Mouse (Mus musculus) left cerebral cortex, adult 9 months (tissue): ENCODE measurements at regions not wholly inside any gene's neighbourhood (a gene's known extent, or its start where the extent isn't known, plus 50 kb on each side); places are given as distances from the start of the nearest gene placed in this dataset.

ENCODE experiments used
- DNase-seq, 2 experiments: peaks; one replicate each; pipeline ENCODE4 v3.0.0; 2022; ENCODE audit warnings: low spot score in 2 of 2

DNA sequence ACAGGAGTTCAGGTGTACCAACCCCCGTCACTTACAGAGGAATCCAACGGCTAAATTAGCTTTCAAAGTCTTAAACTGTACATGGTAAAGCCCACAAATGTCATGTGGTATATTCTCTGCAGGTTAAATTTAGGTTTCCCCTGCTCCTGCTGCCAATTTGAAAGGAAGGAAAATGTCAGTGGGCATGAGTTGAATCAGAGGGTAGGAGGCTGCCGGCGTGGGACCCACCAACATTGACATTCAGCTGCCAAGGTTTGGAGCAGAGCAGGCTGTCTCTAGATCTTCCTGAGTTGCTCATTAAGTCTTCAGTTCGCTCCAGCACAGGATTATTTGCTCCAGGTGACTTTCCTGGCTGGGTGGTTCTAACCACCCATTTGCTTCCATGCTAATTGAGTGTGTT, 532.1 kb downstream of the Tmem114 start:
- DNase-seq: peak; percentile 13 to 26

DNA sequence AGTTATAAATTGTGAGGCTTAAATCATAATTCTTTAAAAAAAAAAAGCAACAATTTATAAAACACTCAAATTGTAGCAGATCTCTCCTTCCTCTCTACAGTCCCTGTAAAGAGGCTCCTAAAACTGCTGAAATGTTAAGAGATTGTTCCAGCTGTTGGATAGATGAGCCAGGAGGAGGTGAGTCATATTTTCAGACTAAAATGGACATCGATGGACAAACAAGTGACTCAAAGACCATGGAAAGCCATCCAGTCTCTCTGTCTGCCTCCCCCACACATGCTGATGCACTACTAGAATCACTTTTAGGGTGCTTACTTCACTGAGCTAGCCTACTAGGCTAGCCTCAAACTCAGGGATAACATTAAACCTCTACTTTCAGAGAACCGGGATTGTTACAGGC, 561.5 kb downstream of the Tmem114 start:
- DNase-seq: no peak

DNA sequence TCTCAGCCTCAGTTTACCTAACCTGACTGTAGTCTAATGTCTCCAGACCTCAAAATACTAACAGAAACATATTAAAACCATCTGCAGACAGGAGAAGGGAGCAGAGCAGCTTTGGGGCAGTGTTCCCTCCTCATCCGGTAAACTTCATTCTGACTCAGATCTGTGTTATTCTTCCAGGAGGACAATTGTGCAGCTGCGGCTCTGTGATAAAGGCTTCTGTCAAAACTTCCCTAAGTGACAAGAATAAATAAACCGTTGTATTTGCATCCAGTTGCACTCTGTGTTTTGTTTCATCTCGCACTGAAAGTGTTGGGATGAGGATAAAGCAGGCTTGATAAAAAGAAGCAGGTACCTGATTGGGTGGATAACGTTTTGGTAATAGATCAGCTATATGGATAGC, 585.8 kb downstream of the Tmem114 start:
- no peak for DNase-seq

DNA sequence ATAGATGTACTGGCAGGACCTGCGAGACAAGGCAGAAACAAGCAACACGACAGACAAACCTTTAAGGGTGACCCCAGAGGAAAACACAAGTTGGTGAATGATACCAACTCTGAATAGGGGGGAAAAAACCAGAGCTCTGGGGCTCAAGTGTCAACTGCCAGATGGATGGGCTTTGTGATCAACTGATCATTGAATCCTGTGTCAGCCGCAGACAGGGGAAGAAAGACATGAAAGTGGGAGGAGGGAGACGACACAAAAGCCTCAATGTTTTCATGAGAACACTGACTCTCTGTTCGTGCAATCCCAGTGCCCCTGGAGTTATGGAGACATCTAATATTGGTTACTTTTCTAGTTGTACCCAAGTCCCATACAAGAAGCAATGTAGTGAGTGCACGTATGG, 593.8 kb downstream of the Tmem114 start:
- DNase-seq: peak in 1 of 2 experiments; percentile 24

DNA sequence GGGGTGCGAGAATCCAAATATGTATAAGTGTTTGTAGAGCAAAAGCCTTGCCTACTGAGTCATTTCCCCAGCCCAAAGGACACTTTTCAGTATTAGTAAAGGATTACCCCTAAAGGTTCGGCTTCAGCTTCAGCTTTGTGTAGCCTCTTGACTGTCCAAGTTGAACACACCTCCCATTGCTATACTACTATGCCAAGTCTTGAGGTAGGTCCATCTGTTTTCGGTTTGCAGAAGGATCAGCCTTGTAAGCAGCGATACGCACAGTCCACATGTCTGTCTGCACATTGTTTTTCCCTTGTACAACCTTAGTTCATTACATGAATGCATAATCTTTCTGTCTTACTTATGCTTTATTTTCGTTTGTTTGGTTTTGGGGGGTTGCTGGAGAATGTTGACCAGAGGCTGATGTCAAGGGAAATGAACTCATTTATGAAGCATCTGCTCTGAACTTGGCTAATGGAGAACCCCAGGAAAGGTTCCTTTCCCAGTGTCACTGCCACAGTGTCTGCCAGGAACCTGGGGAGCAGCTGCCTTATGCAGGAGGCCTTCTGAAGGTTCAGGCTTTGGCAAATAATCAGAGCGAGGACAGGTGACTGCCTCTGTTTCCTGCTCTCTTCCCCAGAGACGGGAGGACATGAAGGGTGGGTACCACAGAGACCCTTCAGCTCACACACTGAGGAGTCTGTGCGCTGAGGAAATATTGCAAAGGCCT, 594.8 kb downstream of the Tmem114 start:
- DNase-seq: no peak

DNA sequence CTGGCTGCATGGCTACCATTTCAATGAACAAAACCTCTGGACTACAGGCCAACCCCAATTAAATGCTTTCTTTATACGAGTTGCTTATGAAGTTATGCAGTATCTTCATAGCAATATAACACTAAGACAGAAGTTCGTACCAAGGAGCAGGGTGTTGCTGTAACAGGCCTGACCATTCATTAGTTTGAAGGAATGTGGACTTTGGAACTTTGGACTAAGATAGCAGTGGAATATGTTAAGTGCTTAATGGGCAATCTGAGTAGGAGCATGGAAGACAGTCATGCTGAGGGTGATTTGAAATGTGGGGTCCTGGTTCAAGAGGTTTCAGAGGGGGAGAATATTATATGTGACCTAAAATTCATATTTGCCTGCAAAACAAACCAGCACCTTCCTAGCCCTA, 623.8 kb downstream of the Tmem114 start:
- no peak for DNase-seq

DNA sequence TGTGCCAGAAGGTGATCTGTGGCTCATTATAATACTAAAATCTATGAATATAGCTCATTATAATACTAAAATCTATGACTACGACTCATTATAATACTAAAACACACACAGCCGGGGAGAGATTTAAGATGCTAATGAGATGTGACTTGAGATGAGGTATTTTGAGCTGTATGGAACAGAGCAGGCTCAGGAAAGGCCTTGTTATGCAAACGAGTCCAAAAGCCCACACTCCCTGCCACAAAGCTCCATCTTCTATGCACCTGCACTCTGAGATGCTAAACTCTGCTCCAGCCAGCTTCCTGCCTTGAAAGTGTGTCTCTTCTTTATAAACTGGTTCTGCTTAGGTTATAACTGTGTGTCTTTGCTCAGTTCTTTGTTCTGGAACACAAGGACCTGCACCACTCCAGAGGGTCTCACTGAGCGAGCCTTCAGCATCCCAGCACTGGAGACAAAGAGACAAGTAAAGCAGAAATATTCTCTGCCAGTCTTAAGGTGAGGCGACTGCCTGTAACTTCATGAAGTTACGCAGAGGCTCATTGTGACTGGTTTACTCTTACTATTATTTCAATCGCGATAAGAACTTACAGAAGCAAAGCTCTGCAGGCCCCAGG, 627.7 kb downstream of the Tmem114 start:
- no peak for DNase-seq

DNA sequence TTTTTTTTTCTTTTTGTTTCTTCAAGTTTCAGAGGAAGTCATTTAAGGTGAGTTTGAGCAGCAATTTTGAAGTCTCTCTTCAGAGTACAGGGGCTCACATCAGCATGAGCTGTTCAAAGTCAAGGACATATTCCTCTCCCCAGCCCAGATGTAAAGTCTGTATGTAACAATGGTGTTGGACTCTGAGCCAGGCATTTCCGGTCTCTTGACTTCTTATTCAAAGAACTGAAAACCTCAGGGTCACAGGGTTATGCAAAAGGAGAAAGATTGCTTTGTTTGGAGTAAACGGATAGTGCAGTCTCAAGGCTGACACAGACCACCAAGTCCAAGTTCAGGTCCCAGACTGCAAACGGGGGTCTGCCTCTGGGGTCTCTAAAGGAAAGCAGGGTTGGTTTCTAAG, 629.4 kb downstream of the Tmem114 start:
- DNase-seq: no peak

DNA sequence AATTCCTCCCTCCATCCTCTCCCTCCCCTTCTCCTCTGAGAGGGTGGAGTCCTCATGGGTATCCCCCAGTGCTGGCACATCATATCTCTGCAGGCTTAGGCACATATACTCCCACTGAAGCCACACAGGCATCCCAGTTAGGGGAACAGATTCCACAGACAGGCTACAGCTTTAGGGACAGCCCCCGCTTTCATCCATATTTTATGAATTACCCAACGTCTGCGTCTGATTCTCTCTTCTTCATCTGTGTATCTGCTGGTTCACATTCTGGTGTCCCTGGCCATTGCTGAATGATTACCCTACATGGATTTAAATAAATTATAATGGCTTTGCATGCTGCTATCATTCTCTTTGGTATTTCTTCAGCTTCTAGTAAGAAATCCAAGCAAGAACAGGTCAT, 632.4 kb downstream of the Tmem114 start:
- DNase-seq: no peak

DNA sequence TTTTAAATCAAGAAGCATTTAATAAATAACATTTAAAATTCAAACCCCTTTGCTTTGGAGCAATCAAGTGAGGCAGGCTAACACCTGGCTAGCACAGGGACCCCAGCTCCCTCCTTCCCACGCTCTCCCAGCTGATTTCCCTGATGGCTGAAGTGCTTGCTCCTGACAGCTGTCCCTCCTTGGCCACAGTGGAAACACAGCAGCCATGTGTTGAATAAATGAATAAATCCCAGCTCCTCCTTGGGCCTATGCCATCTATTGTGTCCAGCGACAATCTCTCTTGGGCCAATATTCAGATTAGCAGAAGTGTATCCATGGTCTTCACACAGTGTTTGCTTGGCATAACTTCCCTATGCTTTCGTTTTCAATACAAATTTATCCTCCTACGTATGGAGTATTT, 634.7 kb downstream of the Tmem114 start:
- peak; percentile 25 to 31 for DNase-seq

DNA sequence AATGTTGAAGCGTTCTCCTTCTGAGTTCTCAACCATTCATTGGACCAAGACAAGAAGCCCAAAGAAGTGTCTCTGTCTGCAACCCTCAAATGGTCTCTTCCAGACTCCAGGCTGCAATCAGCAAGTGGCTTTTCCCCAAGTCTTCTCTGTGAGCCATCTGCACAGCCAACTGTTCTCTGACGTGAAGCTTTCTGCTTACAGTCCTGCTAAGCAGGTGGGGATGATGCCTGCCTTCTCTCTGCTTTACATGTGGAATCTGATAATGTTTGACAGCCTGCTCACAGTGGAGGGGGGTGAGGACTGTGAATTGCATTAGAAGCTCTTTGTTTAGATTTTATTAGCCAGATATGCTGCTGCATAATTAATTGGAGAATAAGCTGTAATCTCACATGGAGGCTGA, 636.7 kb downstream of the Tmem114 start:
- DNase-seq: peak in 1 of 2 experiments; percentile 52

DNA sequence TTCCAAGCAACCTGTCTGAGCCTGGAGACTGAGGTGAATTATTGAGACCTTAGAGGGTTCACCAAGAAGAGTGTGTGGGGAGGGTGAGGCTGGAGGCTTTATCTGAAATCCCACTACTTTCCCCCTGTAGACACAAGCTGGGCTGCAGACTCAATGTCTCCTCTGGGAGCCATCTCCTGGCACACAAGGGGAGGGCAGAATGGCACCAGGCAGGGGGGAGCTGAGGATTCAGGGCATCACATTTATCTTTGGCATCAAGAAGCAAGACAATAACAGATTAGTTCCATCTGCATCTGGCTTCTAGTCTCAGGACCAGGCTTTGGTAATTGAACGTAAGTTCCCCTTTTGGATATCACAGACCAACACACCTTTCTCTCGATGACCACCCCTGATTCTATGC, 643.4 kb downstream of the Tmem114 start:
- no peak for DNase-seq

DNA sequence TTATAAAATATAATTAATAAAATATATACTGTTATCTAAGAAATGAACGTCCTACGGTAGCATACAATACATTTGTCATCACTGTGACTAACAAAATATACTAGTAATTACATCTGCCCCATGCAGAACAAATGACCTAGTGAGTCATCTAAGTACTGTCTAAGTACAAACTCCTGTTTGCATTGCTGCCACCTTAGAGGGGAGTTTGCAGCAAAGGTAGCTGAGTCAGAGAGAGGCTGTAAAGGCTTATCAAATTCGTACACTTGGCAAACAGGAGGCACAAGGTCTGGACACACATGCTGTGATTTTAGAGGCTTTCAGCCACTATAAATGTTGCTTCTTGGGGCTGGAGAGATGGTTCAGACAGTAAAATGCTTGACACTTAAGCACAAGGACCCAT, 649.3 kb downstream of the Tmem114 start:
- DNase-seq: no peak

DNA sequence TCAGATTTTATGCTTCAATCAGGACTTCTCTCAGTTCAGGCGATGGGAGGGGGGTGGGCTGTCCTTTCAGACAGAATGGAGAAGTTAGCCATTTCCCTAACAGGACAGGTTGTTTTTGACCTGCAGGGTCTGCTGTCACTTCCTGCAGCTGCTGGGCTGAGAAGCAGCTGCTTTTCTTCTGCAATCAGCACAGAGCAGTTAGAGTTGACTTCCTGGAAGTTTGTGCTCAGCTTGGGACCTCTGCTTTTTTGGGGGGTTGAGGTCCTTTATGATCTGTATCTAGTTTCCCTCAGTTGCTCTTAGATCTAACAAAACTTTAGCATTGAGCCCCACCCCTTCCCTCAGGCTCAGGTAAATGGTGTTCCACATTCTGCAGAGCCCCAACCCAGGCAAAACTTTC, 656.5 kb downstream of the Tmem114 start:
- no peak for DNase-seq

DNA sequence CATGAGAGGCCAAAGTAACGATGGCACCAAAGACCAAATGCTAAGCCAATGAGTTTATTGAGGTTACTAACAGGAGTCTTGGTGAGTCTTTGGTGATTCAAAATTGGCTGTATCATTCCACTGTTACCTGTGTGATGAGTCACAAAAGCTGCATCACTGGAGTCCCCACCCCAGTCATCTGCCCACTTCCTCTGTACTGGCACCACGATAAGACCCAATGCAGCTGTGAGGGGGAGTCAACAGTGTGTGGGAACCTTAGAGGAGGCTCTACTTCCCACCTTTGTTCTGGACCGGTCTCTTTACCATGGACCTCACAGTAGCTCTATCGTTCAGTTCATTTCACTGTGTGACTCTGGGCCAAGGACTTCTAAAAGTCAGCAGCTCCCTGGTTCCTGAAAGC, 657.2 kb downstream of the Tmem114 start:
- DNase-seq: no peak

DNA sequence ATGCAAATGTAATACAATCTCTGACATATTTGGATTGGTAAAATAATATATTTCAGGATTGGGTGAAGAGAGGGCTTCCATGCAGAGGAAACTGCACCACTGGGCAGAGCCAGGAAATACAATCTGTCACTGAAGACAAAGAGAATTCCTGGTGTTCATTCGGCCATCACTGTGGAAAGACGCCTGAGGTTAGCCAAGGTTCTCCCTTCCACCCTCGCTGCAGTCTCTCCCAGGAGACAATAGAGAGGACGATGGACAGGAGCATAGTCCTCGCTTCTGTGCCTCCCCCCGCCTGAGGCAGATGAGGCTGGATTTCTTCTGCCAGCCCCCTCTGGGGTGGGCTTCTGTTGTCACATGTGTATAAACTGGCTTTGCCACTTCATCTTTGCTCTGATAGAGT, 660.6 kb downstream of the Tmem114 start:
- DNase-seq: no peak

DNA sequence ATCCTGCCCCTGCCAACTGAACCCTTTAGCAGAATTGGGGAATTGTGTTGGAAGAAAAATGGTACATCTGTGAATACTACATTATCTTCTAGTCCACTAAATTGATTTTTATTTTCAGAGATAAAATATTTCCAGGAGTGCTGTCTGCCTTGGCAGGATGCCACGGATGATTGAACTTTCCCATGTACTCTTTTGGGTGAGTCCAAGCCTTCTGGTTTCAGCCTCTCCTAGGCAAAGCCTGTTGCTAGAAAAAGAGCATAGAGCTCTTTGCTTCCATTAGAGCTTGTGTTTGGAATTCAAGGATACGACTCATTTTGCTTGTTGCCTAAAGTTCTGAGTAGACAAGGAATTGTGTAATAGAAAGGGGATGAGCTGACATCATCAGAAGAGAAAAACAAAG, 696.8 kb downstream of the Tmem114 start:
- DNase-seq: no peak

DNA sequence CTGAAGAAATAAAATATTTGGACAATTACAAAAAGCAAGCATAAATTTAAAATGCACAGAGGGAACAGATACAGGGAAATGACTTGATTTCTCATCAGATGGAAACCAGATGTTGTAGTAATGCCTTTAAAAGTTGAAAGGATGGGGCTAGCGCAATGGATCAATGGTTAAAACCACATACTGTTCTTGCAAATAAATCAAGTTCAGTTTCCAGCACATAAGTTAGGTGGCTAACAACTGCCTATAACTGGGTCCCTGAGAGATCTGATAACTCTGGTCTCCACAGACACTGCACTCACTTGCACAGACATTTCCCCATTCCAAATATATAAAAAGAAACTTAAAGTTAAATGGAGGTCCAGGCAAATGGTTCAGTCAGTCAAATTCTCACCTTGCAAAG, 699.7 kb downstream of the Tmem114 start:
- DNase-seq: no peak

DNA sequence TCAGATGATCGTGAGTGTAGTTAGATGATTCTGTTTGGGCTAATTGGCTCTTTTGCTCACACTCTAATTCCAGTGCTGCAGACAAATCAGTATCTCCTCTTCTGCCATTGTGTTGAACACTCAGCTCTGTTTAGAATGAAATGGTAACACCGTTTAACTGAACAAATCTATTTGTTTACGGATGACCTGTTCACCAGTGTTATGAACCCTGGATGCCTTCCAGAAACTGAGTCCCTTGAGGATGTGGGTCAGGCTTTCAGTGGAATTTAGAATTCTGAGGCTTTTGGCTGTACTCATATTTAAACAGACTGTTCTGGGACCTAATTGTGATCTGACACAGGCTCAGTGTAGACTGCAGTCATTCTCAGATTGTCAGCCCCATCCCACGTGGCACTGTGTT, 723.5 kb downstream of the Tmem114 start:
- DNase-seq: no peak

DNA sequence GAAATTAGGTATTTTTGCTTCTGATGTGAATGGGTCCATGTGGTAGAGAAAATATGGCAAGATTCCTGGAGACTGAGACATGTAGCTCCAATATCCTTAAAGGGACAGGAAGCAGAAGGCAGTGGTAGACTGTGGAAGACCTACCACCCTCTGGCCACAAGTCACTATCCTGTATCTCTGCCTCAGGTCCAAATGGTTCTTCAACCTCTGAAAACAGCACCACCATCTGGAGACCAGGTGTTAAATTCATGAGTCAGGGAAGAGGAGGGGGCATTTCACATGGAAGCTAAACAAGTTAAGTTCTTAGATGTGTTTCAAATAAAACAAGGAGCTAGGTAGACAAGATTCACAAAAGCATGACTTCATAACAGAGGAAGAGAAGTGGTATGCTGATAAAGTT, 739.5 kb downstream of the Tmem114 start:
- DNase-seq: no peak

DNA sequence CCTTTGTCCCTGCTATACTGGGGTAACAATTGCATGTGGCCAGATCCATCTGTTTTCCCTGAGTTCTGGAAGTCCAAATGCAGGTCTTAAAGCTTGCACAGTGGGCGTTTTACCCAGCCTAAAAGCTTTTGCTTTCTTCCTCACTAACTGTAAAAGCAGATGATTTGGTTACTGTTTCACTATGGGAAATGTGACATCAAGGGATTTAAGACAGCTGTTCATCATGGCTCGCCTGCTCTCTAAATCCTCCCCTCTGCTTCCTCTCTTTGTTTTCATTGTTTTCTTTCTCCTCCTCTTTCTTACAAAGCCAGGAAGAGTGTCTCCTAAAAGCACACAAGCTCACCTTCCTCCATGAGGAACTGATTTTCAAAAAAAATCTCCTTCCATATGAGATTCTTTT, 758.8 kb downstream of the Tmem114 start:
- DNase-seq: no peak

DNA sequence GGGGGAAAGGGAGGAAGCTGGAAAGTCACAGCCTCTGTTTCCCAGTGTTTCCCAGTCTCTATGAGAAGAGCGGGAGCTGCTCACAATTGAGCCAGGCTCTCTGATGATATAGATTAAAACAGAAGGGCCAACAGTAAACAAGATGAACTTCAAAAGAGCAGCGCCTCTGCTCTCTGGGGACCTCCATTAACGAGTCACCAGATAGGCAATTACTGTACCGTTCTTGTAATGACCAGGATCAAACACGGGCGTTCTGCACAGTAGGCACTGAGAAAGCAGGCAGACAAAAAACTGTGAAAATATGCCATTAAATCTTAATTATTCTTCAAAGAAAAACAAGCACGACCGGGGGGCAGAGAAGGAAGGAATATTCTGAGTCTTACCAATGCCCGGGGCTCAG, 766.8 kb downstream of the Tmem114 start:
- no peak for DNase-seq

DNA sequence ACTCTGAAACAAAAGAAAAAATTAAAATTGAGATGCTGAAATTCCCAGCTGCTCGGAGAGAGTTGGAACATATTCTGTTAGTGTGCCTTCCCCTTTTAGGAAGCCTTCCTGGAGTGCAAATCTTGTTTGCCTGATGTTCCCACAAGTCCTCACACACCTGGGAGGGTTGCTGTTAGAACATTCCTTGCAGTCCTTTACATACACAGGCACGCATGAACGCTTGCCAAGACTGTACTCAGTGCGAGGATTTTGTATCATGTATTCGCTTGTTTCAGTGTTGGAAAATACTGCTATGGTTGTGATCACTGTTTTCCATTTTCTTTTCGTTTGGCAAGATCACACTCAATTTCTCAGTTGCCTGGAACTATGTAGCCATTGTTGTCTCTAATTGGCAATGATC, 770.5 kb downstream of the Tmem114 start:
- peak in 1 of 2 experiments; percentile 6 for DNase-seq

DNA sequence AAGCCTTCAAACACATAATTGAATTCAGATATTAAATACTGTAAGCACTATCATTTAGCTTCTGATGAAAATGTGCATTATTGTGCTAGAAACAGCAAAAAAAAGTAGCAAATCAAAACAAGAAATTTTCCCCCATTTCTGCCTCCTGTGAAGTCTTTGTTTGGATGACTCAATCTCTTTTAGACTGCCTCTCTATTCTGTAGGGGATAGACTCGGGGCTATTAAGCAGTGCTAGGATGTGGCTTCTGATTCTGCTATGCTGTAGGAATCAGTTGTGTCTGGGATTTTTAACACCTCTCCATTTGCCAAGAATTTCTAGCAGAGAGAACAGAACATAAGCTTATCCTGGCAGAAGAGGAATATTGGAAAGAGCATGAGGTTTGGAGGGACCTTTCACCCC, 775.2 kb downstream of the Tmem114 start:
- DNase-seq: no peak
